Mouse (Mus musculus) adrenal gland, adult 8-10 months (tissue): ENCODE data around the gene Gm10665. TPM values are rescaled to one million over a fixed set of nuclear protein-coding genes. Genes with fewer than 3 reads are reported as not detected.
"Not testable (repeated sequence)": the region's sequence is repeated elsewhere in the genome, so short reads cannot be mapped to it uniquely, and the experiment has no call there.

ENCODE experiments used
- DNase-seq: peaks from one replicate; pipeline ENCODE4 v3.0.0; 2022
- total RNA-seq, 4 experiments: library from RNA; stranded (reverse); gene quantifications; 2 replicates each; pipeline ENCODE4 v1.2.4; 2022

Gene Gm10665
- not detected for total RNA-seq

DNA sequence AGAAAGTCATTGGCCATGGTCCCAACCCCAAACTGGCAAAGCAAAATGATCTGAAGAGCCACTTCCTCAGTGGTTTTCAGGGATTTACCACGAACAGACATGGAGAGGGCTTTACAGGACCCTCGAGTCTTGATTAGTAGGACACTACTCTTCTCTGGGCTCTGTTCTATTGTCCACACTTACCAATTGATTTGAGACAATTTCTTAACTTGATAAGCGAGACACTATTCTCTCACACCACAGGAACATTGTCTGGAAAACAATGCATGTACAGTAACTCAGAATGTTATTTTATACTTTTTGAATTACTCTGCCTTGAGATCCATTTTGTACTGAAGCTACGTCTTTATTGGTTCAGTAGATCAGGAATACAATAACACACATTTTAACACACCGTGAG, at the start of gene Gm10665:
TSS of gene Gm10665 (minus strand) at position 101 of the 400 bp plus-strand sequence.
- DNase-seq, result not testable (repeated sequence)

GRCm38 (mm10) chr7:22499578-22499977, 35.7 kb upstream of the Gm10665 start, which contains the start of gene Vmn1r151:
Vmn1r151 (minus strand) TSS chr7:22499678.
- not testable (repeated sequence) for DNase-seq

GRCm38 (mm10) chr7:22438129-22438528, 25.7 kb downstream of the Gm10665 start, which contains the start of gene Vmn1r149:
Vmn1r149 (minus strand) TSS chr7:22438229.
- not testable (repeated sequence) for DNase-seq

GRCm38 (mm10) chr7:22413283-22413682, 50.6 kb downstream of the Gm10665 start, which contains the start of gene Vmn1r148:
Vmn1r148 (plus strand) TSS chr7:22413583.
- not testable (repeated sequence) for DNase-seq

Other genes with a start within 250 kb of the Gm10665 start
- not detected for gene Gm8453, start 234.6 kb downstream of the Gm10665 start, total RNA-seq
- not detected for gene Gm4187, start 134.4 kb downstream of the Gm10665 start, total RNA-seq
- gene Gm8660, start 93.0 kb downstream of the Gm10665 start, total RNA-seq, result not detected
- not detected for gene Vmn1r148, start 50.5 kb downstream of the Gm10665 start, total RNA-seq
- not detected for gene Vmn1r149, start 25.8 kb downstream of the Gm10665 start, total RNA-seq
- gene Vmn1r151, start 35.6 kb upstream of the Gm10665 start, total RNA-seq, result not detected
- not detected for gene Vmn1r152, start 58.9 kb upstream of the Gm10665 start, total RNA-seq
- gene Gm8677, start 70.8 kb upstream of the Gm10665 start, total RNA-seq, result not detected
- not detected for gene Gm4201, start 101.3 kb upstream of the Gm10665 start, total RNA-seq
- gene Gm4565, start 124.1 kb upstream of the Gm10665 start, total RNA-seq, result not detected
- gene Vmn1r155, start 193.9 kb upstream of the Gm10665 start, total RNA-seq, result not detected
- not detected for gene Gm8693, start 228.2 kb upstream of the Gm10665 start, total RNA-seq